Mouse (Mus musculus) lung, adult 18-20 months (tissue): ENCODE data around the gene H2afx.
"Not testable (repeated sequence)": the region's sequence is repeated elsewhere in the genome, so short reads cannot be mapped to it uniquely, and the experiment has no call there.

Experiments used
- DNase-seq, 2 experiments: peaks; one replicate each; pipeline ENCODE4 v3.0.0; 2022; ENCODE audit warnings: mixed read lengths in 2 of 2

H2afx gene

GRCm38 (mm10) chr9:44319105-44319886, 15.2 kb upstream of the H2afx start:
- DNase-seq, result no peak

- DNase-seq, result peak; percentile 94 to 96
These were observed 14.4 kb upstream of the H2afx start, which contains the start of gene C2cd2l for GRCm38 (mm10) chr9:44319887-44320798. Gene C2cd2l, minus strand, starts transcription at chr9:44320285.

GRCm38 (mm10) chr9:44320799-44321133, 13.7 kb upstream of the H2afx start:
- DNase-seq, result no peak

GRCm38 (mm10) chr9:44323656-44324055, 10.8 kb upstream of the H2afx start:
- DNase-seq, result not testable (repeated sequence)

- DNase-seq, result no peak
These were observed 10.3 kb upstream of the H2afx start for GRCm38 (mm10) chr9:44324147-44324546.

GRCm38 (mm10) chr9:44325032-44325767, 9.3 kb upstream of the H2afx start:
- not testable (repeated sequence) for DNase-seq

- no peak for DNase-seq
These were observed 8.6 kb upstream of the H2afx start, which contains the start of gene Dpagt1 for GRCm38 (mm10) chr9:44325768-44326370. Gene Dpagt1, plus strand, starts transcription at chr9:44326019.

GRCm38 (mm10) chr9:44326371-44327063, 8.0 kb upstream of the H2afx start:
- DNase-seq, result peak; percentile 90 to 92

- peak; percentile 71 to 76 for DNase-seq
These were observed 7.3 kb upstream of the H2afx start for GRCm38 (mm10) chr9:44327064-44327711.

GRCm38 (mm10) chr9:44327926-44328325, 6.6 kb upstream of the H2afx start:
- DNase-seq, result no peak

- DNase-seq, result no peak
These were observed 3.8 kb upstream of the H2afx start for GRCm38 (mm10) chr9:44330736-44331135.

GRCm38 (mm10) chr9:44332918-44333638, 1.4 kb upstream of the H2afx start:
- DNase-seq, result no peak

GRCm38 (mm10) chr9:44335331-44336092, 1.0 kb downstream of the H2afx start:
- peak; percentile 28 to 30 for DNase-seq

GRCm38 (mm10) chr9:44336093-44336406, 1.6 kb downstream of the H2afx start:
- no peak for DNase-seq

GRCm38 (mm10) chr9:44336513-44336912, 2.0 kb downstream of the H2afx start:
- not testable (repeated sequence) for DNase-seq

- no peak for DNase-seq
These were observed 2.5 kb downstream of the H2afx start for GRCm38 (mm10) chr9:44336964-44337363.

GRCm38 (mm10) chr9:44337436-44338169, 3.1 kb downstream of the H2afx start:
- no peak for DNase-seq

- no peak for DNase-seq
These were observed 4.1 kb downstream of the H2afx start for GRCm38 (mm10) chr9:44338574-44338973.

- DNase-seq, result no peak
These were observed 7.0 kb downstream of the H2afx start for GRCm38 (mm10) chr9:44341487-44341886.
